In genomic region chr10:20006333-20007093, GRCm38 (mm10) we compare ENCODE assay signal across 11 mouse cellular contexts.
A peak's percentile ranks its signal among the peaks of the same experiment; 100 is the strongest.
DNase-seq lines count a peak whose midpoint lies in the region; ATAC-seq and TF ChIP-seq lines count a peak whose summit lies in the region.
"Had no signal": no experiment of that assay in that cellular context is flagged by ENCODE, and none has a peak within 500 bp of the region (broad histone marks: within the 10 kb centered on the region; RNA-seq: fewer than 3 reads in every experiment).

No protein-coding gene starts in this region.

- no peak overlapping the region for H3K4me3 ChIP-seq in hindbrain, embryonic 15.5 days
- no peak overlapping the region for H3K4me3 ChIP-seq in hindbrain, embryonic 14.5 days (replicated peaks; ENCODE audit: low read length)
- peak overlapping the region; percentile 4; the same call in 1 of the 2 replicates for H3K4me3 ChIP-seq in cortical plate, adult 2 months (ENCODE audit: insufficient read depth, low read length)
- no peak overlapping the region for H3K4me3 ChIP-seq in midbrain, embryonic 15.5 days
- H3K4me3 ChIP-seq: forebrain, embryonic 10.5 days; liver, embryonic 13.5 days had no signal

- 33% methylated on average over 17 of the region's 17 CpGs for WGBS in hindbrain, embryonic 15.5 days
- WGBS in hindbrain, embryonic 14.5 days = 41% methylated on average over 17 of the region's 17 CpGs
- 22% methylated on average over 17 of the region's 17 CpGs for WGBS in midbrain, embryonic 15.5 days

- no peak for TF ChIP-seq CTCF in cortical plate, adult 2 months (IDR thresholded peaks at IDR 0.05; ENCODE audit: extremely low read depth, insufficient read depth, low read length)

- no peak overlapping the region for H3K9ac ChIP-seq in hindbrain, embryonic 15.5 days
- H3K9ac ChIP-seq in hindbrain, embryonic 14.5 days = no peak overlapping the region
- no peak overlapping the region for H3K9ac ChIP-seq in midbrain, embryonic 15.5 days
- H3K9ac ChIP-seq: liver, embryonic 13.5 days had no signal

- no peak; the same call in 1 of the 2 replicates for ATAC-seq in hindbrain, embryonic 15.5 days (ENCODE audit: low FRiP score, low read depth)
- no peak for ATAC-seq in hindbrain, embryonic 14.5 days (ENCODE audit: low FRiP score)
- no peak for ATAC-seq in midbrain, embryonic 15.5 days (replicated peaks)
- no peak for ATAC-seq in activated CD4-positive, CD25-positive, alpha-beta regulatory T cell, adult 4 months

- 0 out of 2 replicates have a peak overlapping the region, but pooled peaks have one; percentile 6 for H3K27ac ChIP-seq in hindbrain, embryonic 15.5 days (replicated peaks)
- no peak overlapping the region for H3K27ac ChIP-seq in hindbrain, embryonic 14.5 days
- no peak overlapping the region for H3K27ac ChIP-seq in cortical plate, adult 2 months (ENCODE audit: insufficient read depth, low read length)
- H3K27ac ChIP-seq in midbrain, embryonic 15.5 days = 0 out of 2 replicates have a peak overlapping the region, but pooled peaks have one; percentile 8
- H3K27ac ChIP-seq: forebrain, embryonic 10.5 days; liver, embryonic 13.5 days had no signal

- peak; percentile 54 to 58 for DNase-seq in cerebellum, adult 18-20 months
- DNase-seq in cerebellum, postnatal 4 days (ENCODE audit: low spot score in 2 of 2) = no peak
- DNase-seq in hindbrain, embryonic 14.5 days (ENCODE audit: low spot score) = no peak
- DNase-seq in ovary, adult 18-20 months (ENCODE audit: low spot score) = no peak
- DNase-seq: kidney, adult 9 months; liver, embryonic 13.5 days had no signal

- no peaks in the 10 kb centered on the region for H3K36me3 ChIP-seq in hindbrain, embryonic 15.5 days
- H3K36me3 ChIP-seq in hindbrain, embryonic 14.5 days (replicated peaks; ENCODE audit: control insufficient read depth, insufficient read depth) = no peaks in the 10 kb centered on the region
- no peaks in the 10 kb centered on the region for H3K36me3 ChIP-seq in midbrain, embryonic 15.5 days (replicated peaks)
- H3K36me3 ChIP-seq: forebrain, embryonic 10.5 days; liver, embryonic 13.5 days had no signal

- peaks cover 12% of the 10 kb centered on the region; the same call in 1 of the 2 replicates for H3K4me1 ChIP-seq in hindbrain, embryonic 15.5 days (replicated peaks)
- H3K4me1 ChIP-seq in hindbrain, embryonic 14.5 days (replicated peaks; ENCODE audit: control insufficient read depth, insufficient read depth, low read length) = peaks cover 11% of the 10 kb centered on the region
- H3K4me1 ChIP-seq in cortical plate, adult 2 months (ENCODE audit: control insufficient read depth, insufficient read depth, low read length) = peaks cover 5% of the 10 kb centered on the region; the same call in 1 of the 2 replicates
- peaks cover 14% of the 10 kb centered on the region; the same call in 1 of the 2 replicates for H3K4me1 ChIP-seq in midbrain, embryonic 15.5 days

- no peaks in the 10 kb centered on the region for H3K9me3 ChIP-seq in hindbrain, embryonic 15.5 days
- H3K9me3 ChIP-seq in hindbrain, embryonic 14.5 days (ENCODE audit: control insufficient read depth, low read length) = no peaks in the 10 kb centered on the region
- H3K9me3 ChIP-seq in midbrain, embryonic 15.5 days = no peaks in the 10 kb centered on the region
- H3K9me3 ChIP-seq: forebrain, embryonic 10.5 days; liver, embryonic 13.5 days had no signal

- no peaks in the 10 kb centered on the region for H3K27me3 ChIP-seq in hindbrain, embryonic 15.5 days
- no peaks in the 10 kb centered on the region for H3K27me3 ChIP-seq in hindbrain, embryonic 14.5 days (ENCODE audit: control insufficient read depth, insufficient read depth, low read length)
- H3K27me3 ChIP-seq in midbrain, embryonic 15.5 days (replicated peaks) = no peaks in the 10 kb centered on the region
- H3K27me3 ChIP-seq: liver, embryonic 13.5 days had no signal

- no peak for TF ChIP-seq POLR2A in cortical plate, adult 2 months (IDR thresholded peaks at IDR 0.05; ENCODE audit: extremely low read depth, insufficient read depth, low read length)

- H3K4me2 ChIP-seq in hindbrain, embryonic 15.5 days = peak overlapping the region; percentile 5
- H3K4me2 ChIP-seq in hindbrain, embryonic 14.5 days (replicated peaks) = no peak overlapping the region
- H3K4me2 ChIP-seq in midbrain, embryonic 15.5 days = no peak overlapping the region
- H3K4me2 ChIP-seq: liver, embryonic 13.5 days had no signal

Comparison
In these comparisons a context has a peak if more than half of its experiments do, and no peak if none do; other contexts are left out.
1. DNase-seq: peak in cerebellum, adult 18-20 months (2 of 2); none in cerebellum, postnatal 4 days (0 of 2), hindbrain, embryonic 14.5 days (single experiment) and ovary, adult 18-20 months (single experiment).
2. H3K27ac ChIP-seq: peak in hindbrain, embryonic 15.5 days (single experiment) and midbrain, embryonic 15.5 days (single experiment); none in hindbrain, embryonic 14.5 days (single experiment) and cortical plate, adult 2 months (single experiment).